Mouse (Mus musculus): ENCODE measurements around the gene Tex21.

- TF ChIP-seq CTCF (IDR thresholded peaks at IDR 0.05; ENCODE audit: extremely low read depth, insufficient read length, insufficient replicate concordance, low read depth, low read length) = no peak
- no peak for TF ChIP-seq POLR2A (IDR thresholded peaks at IDR 0.05; ENCODE audit: low read depth, low read length)
Measured at GRCm38 (mm10) chr12:76209429-76209974, 37.0 kb downstream of the Tex21 start.
